Mouse (Mus musculus): ENCODE results near the gene Rptor. TPM values are rescaled to one million over a fixed set of nuclear protein-coding genes. Genes with fewer than 3 reads are reported as not detected.

Rptor gene
- polyA plus RNA-seq, 1 experiment from 2014 or later: 9.0 TPM

DNA sequence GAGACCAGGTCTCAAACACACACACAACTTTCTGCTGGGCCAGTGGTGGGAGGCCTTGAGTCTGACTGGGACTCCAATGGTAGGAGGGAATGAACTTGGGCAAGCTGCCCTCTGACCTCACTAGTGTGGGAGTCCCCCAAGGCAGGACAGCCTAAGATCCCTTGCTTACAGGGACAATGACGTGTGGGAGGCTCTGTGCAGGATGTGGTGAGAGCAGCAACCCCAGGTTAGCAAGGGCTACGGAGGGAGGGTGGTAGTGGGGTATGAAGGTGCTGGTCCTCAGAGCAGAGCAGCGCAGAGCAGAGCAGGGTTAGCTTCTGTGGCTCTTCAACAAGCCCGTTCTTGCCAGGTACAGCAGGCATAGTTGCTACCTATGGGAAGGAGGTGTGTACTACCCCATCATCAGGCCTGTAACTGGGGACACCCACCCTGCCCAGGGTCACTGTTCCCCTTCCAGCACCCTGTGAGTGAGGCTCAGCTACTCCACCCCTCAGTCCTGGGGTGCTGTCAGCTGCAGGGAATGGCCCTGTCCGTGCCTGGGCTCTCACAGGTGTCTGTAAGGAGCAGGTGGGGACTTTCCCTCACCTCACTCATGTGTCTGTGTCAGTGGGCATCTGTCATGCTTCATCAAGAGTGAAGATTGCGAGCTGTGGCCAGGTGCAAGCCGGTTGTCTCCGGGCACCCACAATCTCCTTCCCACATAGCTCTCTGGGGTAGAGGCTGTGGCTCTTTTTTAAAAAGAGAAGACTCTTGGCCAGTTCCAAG, 331.3 kb downstream of the Rptor start:
- H3K4me1 ChIP-seq (replicated peaks): peaks cover 33% of the 10 kb centered on the region
- no peak overlapping the region for H3K9ac ChIP-seq
- no peak for ATAC-seq
- H3K27me3 ChIP-seq (replicated peaks): no peaks in the 10 kb centered on the region
- no peak overlapping the region for H3K27ac ChIP-seq
- H3K36me3 ChIP-seq: no peaks in the 10 kb centered on the region
- H3K9me3 ChIP-seq: no peaks in the 10 kb centered on the region
- 81% methylated on average over 8 of the region's 8 CpGs for WGBS
- H3K4me3 ChIP-seq (replicated peaks): no peak overlapping the region
- H3K4me2 ChIP-seq (replicated peaks): no peak overlapping the region

DNA sequence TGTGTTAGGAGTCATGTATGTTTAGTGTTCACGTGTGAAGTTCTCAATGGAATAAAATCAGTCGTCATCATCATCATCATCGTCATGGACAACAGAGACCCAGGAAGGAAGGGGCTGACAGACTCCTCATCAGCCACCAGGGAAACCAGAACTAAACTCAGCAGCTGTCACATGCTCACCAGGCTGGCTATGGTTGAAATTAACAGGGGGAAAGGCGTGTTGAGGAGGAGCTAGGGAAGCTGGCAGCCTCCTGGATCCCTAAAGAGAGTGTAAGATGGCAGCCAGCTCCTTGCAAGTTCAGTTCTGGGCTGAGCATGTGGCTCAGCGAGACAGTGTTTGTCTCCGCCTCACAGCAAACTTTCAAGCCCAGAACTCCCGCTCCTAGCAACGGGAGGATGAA, 332.1 kb downstream of the Rptor start:
- Histone ChIP-seq H3K9me3 (no peaks in the 10 kb centered on the region), H3K4me3 (replicated peaks) (no peak overlapping the region), H3K27me3 (replicated peaks) (no peaks in the 10 kb centered on the region), H3K4me2 (replicated peaks) (no peak overlapping the region), H3K27ac (no peak overlapping the region), H3K4me1 (replicated peaks) (peaks cover 41% of the 10 kb centered on the region), H3K36me3 (no peaks in the 10 kb centered on the region), H3K9ac (no peak overlapping the region)
- no peak for ATAC-seq
- WGBS: 73% methylated on average over 8 of the region's 8 CpGs

- 38% methylated on average over 6 of the region's 6 CpGs for WGBS
- ATAC-seq: no peak
- Histone ChIP-seq H3K4me2 (replicated peaks) (no peak overlapping the region), H3K36me3 (no peaks in the 10 kb centered on the region), H3K4me3 (replicated peaks) (no peak overlapping the region), H3K27ac (no peak overlapping the region), H3K9ac (no peak overlapping the region), H3K4me1 (replicated peaks) (peaks cover 48% of the 10 kb centered on the region), H3K27me3 (replicated peaks) (no peaks in the 10 kb centered on the region), H3K9me3 (no peaks in the 10 kb centered on the region)
These were observed 332.8 kb downstream of the Rptor start for GRCm38 (mm10) chr11:119935457-119935856.

DNA sequence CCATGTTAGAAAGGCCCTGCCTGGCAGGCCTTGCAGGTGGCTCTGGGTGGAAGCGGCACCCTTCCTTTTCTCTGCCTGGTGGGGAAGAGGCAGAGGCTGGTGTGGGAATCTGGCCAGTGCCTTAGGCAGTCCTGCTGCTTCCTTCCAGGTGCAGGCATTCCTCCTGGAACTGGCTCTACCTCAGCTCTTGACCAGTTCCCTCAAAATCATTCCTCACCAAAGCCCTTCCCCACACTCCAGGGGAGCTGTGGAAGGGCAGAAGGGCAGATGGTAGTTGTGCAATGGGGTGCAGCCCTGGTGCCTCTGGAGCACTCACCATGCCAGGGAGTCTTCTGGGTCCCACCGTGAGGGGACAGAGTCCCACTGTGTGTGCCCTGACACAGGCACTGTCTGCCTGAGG, 333.8 kb downstream of the Rptor start:
- H3K9ac ChIP-seq: peak overlapping the region; percentile 17; the same call in 1 of the 2 replicates
- no peak for ATAC-seq
- H3K27ac ChIP-seq: peak overlapping the region; percentile 68; the same call in 1 of the 2 replicates
- no peaks in the 10 kb centered on the region for H3K9me3 ChIP-seq
- H3K27me3 ChIP-seq (replicated peaks): no peaks in the 10 kb centered on the region
- no peak overlapping the region for H3K4me2 ChIP-seq (replicated peaks)
- WGBS: 81% methylated on average over 2 of the region's 2 CpGs
- no peak overlapping the region for H3K4me3 ChIP-seq (replicated peaks)
- no peaks in the 10 kb centered on the region for H3K36me3 ChIP-seq
- peaks cover 58% of the 10 kb centered on the region for H3K4me1 ChIP-seq (replicated peaks)

GRCm38 (mm10) chr11:119937216-119937615, 334.5 kb downstream of the Rptor start:
- Histone ChIP-seq H3K9me3 (no peaks in the 10 kb centered on the region), H3K27me3 (replicated peaks) (no peaks in the 10 kb centered on the region), H3K36me3 (no peaks in the 10 kb centered on the region), H3K27ac (peak overlapping the region; percentile 68), H3K4me3 (replicated peaks) (no peak overlapping the region), H3K4me1 (replicated peaks) (peaks cover 65% of the 10 kb centered on the region), H3K4me2 (replicated peaks) (peak overlapping the region; percentile 27; the same call in 1 of the 2 replicates), H3K9ac (no peak overlapping the region)
- no peak for ATAC-seq
- WGBS: 39% methylated on average over 12 of the region's 12 CpGs

GRCm38 (mm10) chr11:119937772-119938502, 335.2 kb downstream of the Rptor start:
- peaks cover 65% of the 10 kb centered on the region for H3K4me1 ChIP-seq (replicated peaks)
- peak overlapping the region; percentile 1; the same call in 1 of the 2 replicates for H3K9ac ChIP-seq
- ATAC-seq: no peak
- H3K27ac ChIP-seq: peak overlapping the region; percentile 68
- H3K27me3 ChIP-seq (replicated peaks): no peaks in the 10 kb centered on the region
- peak overlapping the region; percentile 45; the same call in 1 of the 2 replicates for H3K4me2 ChIP-seq (replicated peaks)
- H3K9me3 ChIP-seq: no peaks in the 10 kb centered on the region
- WGBS: 57% methylated on average over 19 of the region's 19 CpGs
- no peak overlapping the region for H3K4me3 ChIP-seq (replicated peaks)
- H3K36me3 ChIP-seq: no peaks in the 10 kb centered on the region

- H3K4me1 ChIP-seq (replicated peaks): peaks cover 74% of the 10 kb centered on the region
- peak overlapping the region; percentile 14; the same call in 1 of the 2 replicates for H3K9ac ChIP-seq
- no peaks in the 10 kb centered on the region for H3K27me3 ChIP-seq (replicated peaks)
- no peaks in the 10 kb centered on the region for H3K36me3 ChIP-seq
- H3K4me2 ChIP-seq (replicated peaks): peak overlapping the region; percentile 45
- H3K9me3 ChIP-seq: no peaks in the 10 kb centered on the region
- H3K4me3 ChIP-seq (replicated peaks): no peak overlapping the region
- no peak for ATAC-seq
- H3K27ac ChIP-seq: peak overlapping the region; percentile 68; the same call in 1 of the 2 replicates
- 50% methylated on average over 8 of the region's 8 CpGs for WGBS
These were observed 336.5 kb downstream of the Rptor start for GRCm38 (mm10) chr11:119939073-119939710.

DNA sequence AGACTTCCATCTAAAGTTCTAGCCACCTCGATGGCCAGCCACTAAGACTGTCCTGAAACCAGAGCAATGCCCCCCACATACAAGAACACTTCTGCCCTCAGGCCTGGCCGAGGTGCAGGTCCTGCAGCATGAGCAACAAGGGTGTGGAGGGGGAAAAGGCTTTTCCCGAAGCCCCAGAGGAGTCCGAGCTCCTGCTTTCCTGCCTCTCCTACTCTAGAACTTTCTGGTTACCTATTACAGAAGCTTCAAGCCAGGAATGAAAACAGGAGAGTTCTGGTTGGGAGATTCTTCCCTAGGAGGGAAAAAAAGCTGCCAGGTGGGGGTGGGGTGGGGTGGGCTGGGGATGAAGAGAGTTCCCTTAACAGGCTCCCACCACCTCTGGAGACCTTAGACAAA, 337.0 kb downstream of the Rptor start:
- H3K4me3 ChIP-seq (replicated peaks): no peak overlapping the region
- no peaks in the 10 kb centered on the region for H3K9me3 ChIP-seq
- 65% methylated on average over 4 of the region's 4 CpGs for WGBS
- H3K27ac ChIP-seq: no peak overlapping the region
- no peak for ATAC-seq
- no peaks in the 10 kb centered on the region for H3K36me3 ChIP-seq
- H3K9ac ChIP-seq: no peak overlapping the region
- peak overlapping the region; percentile 45; the same call in 1 of the 2 replicates for H3K4me2 ChIP-seq (replicated peaks)
- H3K27me3 ChIP-seq (replicated peaks): no peaks in the 10 kb centered on the region
- H3K4me1 ChIP-seq (replicated peaks): peaks cover 75% of the 10 kb centered on the region

- Histone ChIP-seq H3K27me3 (replicated peaks) (no peaks in the 10 kb centered on the region), H3K4me1 (replicated peaks) (peaks cover 77% of the 10 kb centered on the region), H3K4me3 (replicated peaks) (no peak overlapping the region), H3K4me2 (replicated peaks) (no peak overlapping the region), H3K9me3 (no peaks in the 10 kb centered on the region), H3K9ac (no peak overlapping the region), H3K36me3 (no peaks in the 10 kb centered on the region), H3K27ac (0 out of 2 replicates have a peak overlapping the region, but pooled peaks have one; percentile 13)
- WGBS: 57% methylated on average over 11 of the region's 11 CpGs
- ATAC-seq: no peak
These were observed 337.4 kb downstream of the Rptor start for GRCm38 (mm10) chr11:119940142-119940541.

DNA sequence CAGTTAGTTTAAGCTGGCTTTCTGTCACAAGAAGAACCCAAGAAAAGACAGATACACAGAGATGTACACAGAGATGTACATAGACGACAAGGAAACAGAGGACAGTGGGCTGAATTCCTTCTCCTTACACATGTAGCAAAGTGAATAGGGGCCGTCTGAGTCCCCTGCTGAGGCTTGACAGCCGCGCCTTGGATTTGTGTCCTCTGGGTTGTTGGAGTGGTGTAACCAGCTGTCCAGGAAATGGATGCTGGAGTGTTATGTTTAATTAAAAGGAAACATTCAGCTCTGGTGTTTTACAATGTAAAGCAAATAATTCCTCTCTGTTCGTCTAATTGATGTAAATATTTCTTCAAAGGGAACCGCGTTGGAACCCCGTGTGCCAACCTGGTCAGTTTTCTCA, 339.1 kb downstream of the Rptor start:
- Histone ChIP-seq H3K9me3 (no peaks in the 10 kb centered on the region), H3K4me2 (replicated peaks) (peak overlapping the region; percentile 90), H3K4me1 (replicated peaks) (peaks cover 71% of the 10 kb centered on the region), H3K27me3 (replicated peaks) (no peaks in the 10 kb centered on the region), H3K4me3 (replicated peaks) (peak overlapping the region; percentile 74), H3K36me3 (no peaks in the 10 kb centered on the region), H3K27ac (peak overlapping the region; percentile 85), H3K9ac (peak overlapping the region; percentile 66; the same call in 1 of the 2 replicates)
- 3% methylated on average over 8 of the region's 8 CpGs for WGBS
- no peak for ATAC-seq

- H3K27me3 ChIP-seq (replicated peaks): no peaks in the 10 kb centered on the region
- peak overlapping the region; percentile 74 for H3K4me3 ChIP-seq (replicated peaks)
- peaks cover 67% of the 10 kb centered on the region for H3K4me1 ChIP-seq (replicated peaks)
- peak overlapping the region; percentile 90 for H3K4me2 ChIP-seq (replicated peaks)
- no peaks in the 10 kb centered on the region for H3K9me3 ChIP-seq
- peak overlapping the region; percentile 85 for H3K27ac ChIP-seq
- peak overlapping the region; percentile 66 for H3K9ac ChIP-seq
- ATAC-seq: peak; percentile 65
- H3K36me3 ChIP-seq: no peaks in the 10 kb centered on the region
- WGBS: 0% methylated on average over 43 of the region's 43 CpGs
These were observed 339.6 kb downstream of the Rptor start for GRCm38 (mm10) chr11:119942201-119942726.

All from intestine, embryonic 15.5 days (tissue).